ENCODE assay signal across 23 mouse cellular contexts in the genomic region with DNA sequence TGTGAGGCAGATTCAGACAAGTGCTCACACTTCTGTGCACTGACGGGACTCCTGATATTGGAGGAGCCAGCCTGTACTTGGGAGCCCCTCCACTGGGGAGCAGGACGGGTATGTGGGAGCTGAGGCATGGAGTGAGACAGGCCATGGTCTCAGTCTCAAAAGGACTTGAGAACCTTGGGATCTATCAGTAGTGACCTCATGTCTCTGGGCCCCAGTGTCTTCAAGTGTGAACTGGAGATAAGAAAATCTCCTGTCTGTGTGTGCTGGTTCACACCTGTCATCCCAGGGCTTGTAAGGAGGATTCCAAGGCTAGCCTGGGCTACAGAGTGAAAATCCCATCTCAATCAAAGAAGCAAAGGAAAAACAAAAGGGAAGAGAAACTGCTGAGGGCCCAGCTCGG. TPM values are rescaled to one million over a fixed set of nuclear protein-coding genes. Genes with fewer than 3 reads are reported as not detected.
DNase-seq lines count a peak whose midpoint lies in the region; ATAC-seq and TF ChIP-seq lines count a peak whose summit lies in the region.
"Had no signal": no experiment of that assay in that cellular context is flagged by ENCODE, and none has a peak within 500 bp of the region (broad histone marks: within the 10 kb centered on the region; RNA-seq: fewer than 3 reads in every experiment).

No protein-coding gene starts in this region.

- no peaks in the 10 kb centered on the region for H3K36me3 ChIP-seq in liver, embryonic 14.5 days (replicated peaks; ENCODE audit: control insufficient read depth, insufficient read depth, low read depth)

- no peak overlapping the region for H3K4me3 ChIP-seq in liver, embryonic 14.5 days (ENCODE audit: insufficient read depth in 1 of 2, low read depth in 2 of 2, low read length in 2 of 2)
- H3K4me3 ChIP-seq: embryonic facial prominence, embryonic 15.5 days; forebrain, embryonic 13.5 days; gastrocnemius, adult 2 months; heart, embryonic 10.5 days; intestine, embryonic 15.5 days had no signal

- TF ChIP-seq EP300 in liver, embryonic 14.5 days (IDR thresholded peaks at IDR 0.05; ENCODE audit: low read depth), result peak; percentile 73

- 64% methylated on average over 3 of the region's 3 CpGs for WGBS in liver, embryonic 14.5 days (ENCODE audit: insufficient replicate concordance)

- no peak for TF ChIP-seq CTCF in liver, embryonic 14.5 days (IDR thresholded peaks at IDR 0.05; ENCODE audit: low read depth)

- H3K27ac ChIP-seq in liver, embryonic 14.5 days, result peak overlapping the region; percentile 5
- H3K27ac ChIP-seq: embryonic facial prominence, embryonic 15.5 days; forebrain, embryonic 13.5 days; gastrocnemius, adult 2 months; hindbrain, embryonic 14.5 days; intestine, embryonic 15.5 days had no signal

- no peaks in the 10 kb centered on the region for H3K9me3 ChIP-seq in liver, embryonic 14.5 days (ENCODE audit: control insufficient read depth, low read length)
- H3K9me3 ChIP-seq: embryonic facial prominence, embryonic 15.5 days; forebrain, embryonic 13.5 days; heart, embryonic 10.5 days; intestine, embryonic 15.5 days had no signal

- H3K4me1 ChIP-seq in liver, embryonic 14.5 days (replicated peaks; ENCODE audit: control insufficient read depth in 2 of 2, insufficient read depth in 2 of 2, low read length in 1 of 2), result peaks cover 28 to 31% of the 10 kb centered on the region in 2 experiments
- H3K4me1 ChIP-seq: forebrain, embryonic 13.5 days had no signal

- no peaks in the 10 kb centered on the region for H3K27me3 ChIP-seq in liver, embryonic 14.5 days (ENCODE audit: control insufficient read depth, insufficient read depth, low read length)
- H3K27me3 ChIP-seq: embryonic facial prominence, embryonic 15.5 days; forebrain, embryonic 13.5 days; intestine, embryonic 15.5 days had no signal

- peak overlapping the region; percentile 0; the same call in 1 of the 2 replicates for H3K9ac ChIP-seq in liver, embryonic 14.5 days (replicated peaks)
- H3K9ac ChIP-seq: embryonic facial prominence, embryonic 15.5 days; forebrain, embryonic 13.5 days; forebrain, postnatal 0 days; hindbrain, embryonic 14.5 days; intestine, embryonic 15.5 days had no signal

- intact Hi-C loops in left cerebral cortex, postnatal 14 days (cut with DNase I), result no loop called here

- ATAC-seq in liver, embryonic 14.5 days (ENCODE audit: insufficient read depth), result peak; percentile 10; the same call in 1 of the 2 replicates
- ATAC-seq: CD4-positive, CD25-positive, alpha-beta regulatory T cell, adult 4 months; forebrain, embryonic 13.5 days; forebrain, postnatal 0 days; intestine, embryonic 15.5 days had no signal

- DNase-seq in cerebellum, adult 11-12 months, result peak; percentile 26
- no peak for DNase-seq in cerebellum, postnatal 4 days (ENCODE audit: low spot score in 2 of 2)
- peak; percentile 54 for DNase-seq in liver
- peak in 1 of 3 experiments; percentile 57 for DNase-seq in liver, embryonic 14.5 days (ENCODE audit: low read depth in 3 of 3, low spot score in 3 of 3)
- DNase-seq in adrenal gland, postnatal 4 days (ENCODE audit: low spot score in 2 of 2), result no peak
- no peak for DNase-seq in gastrocnemius, postnatal 10 days
- no peak for DNase-seq in left cerebral cortex, postnatal 14 days (ENCODE audit: low spot score in 2 of 2)
- no peak for DNase-seq in adrenal gland, postnatal 14 days
- DNase-seq: adrenal gland, adult 8-10 months; B cell, adult 2 months; cerebellum, adult 18-20 months; cerebellum, postnatal 36 days; embryo, embryonic 11 days; forebrain, postnatal 0 days; gastrocnemius, adult 2 months; heart, adult 18-20 months; heart, postnatal 14 days had no signal

- peak overlapping the region; percentile 36 for H3K4me2 ChIP-seq in liver, embryonic 14.5 days (ENCODE audit: low read depth)
- H3K4me2 ChIP-seq: embryonic facial prominence, embryonic 15.5 days; forebrain, embryonic 13.5 days; hindbrain, embryonic 14.5 days; intestine, embryonic 15.5 days had no signal

RNA-seq across cellular contexts. Expression of a gene that starts 4.8 kb away (rescaled TPM):
- polyA plus RNA-seq in liver, embryonic 14.5 days (2012; rRNA removed), result 17.5 and 24.8 TPM in 2 replicates
- 39.5 and 49.2 TPM in 2 replicates for polyA plus RNA-seq in liver, embryonic 14.5 days (2014; fragmentation: Nextera tagmentation; extraction: Ambion mirVana)
- 10 to 100 TPM; 75.4 to 81.6 TPM for total RNA-seq in adrenal gland, postnatal 4 days (2021)
- 10 to 100 TPM; 40.8 to 46.2 TPM for total RNA-seq in gastrocnemius, postnatal 10 days (2021)
- 10 to 100 TPM; 51.1 to 56.1 TPM for total RNA-seq in left cerebral cortex, postnatal 14 days (2021)
- 90.7 and 95.0 TPM in 2 replicates for total RNA-seq in adrenal gland, postnatal 14 days (2021)

RNA-seq across cellular contexts. Expression of a gene that starts 12.5 kb away (rescaled TPM):
- 1.4 and 1.5 TPM in 2 replicates for polyA plus RNA-seq in liver, embryonic 14.5 days (2012; rRNA removed)
- 0.83 and 0.97 TPM in 2 replicates for polyA plus RNA-seq in liver, embryonic 14.5 days (2014; fragmentation: Nextera tagmentation; extraction: Ambion mirVana)
- 1 to 10 TPM; 8.2 to 8.5 TPM for total RNA-seq in adrenal gland, postnatal 4 days (2021)
- total RNA-seq in gastrocnemius, postnatal 10 days (2021), result 1 to 10 TPM; 3.3 to 3.6 TPM
- total RNA-seq in left cerebral cortex, postnatal 14 days (2021), result 1 to 10 TPM; 5.4 to 7.0 TPM
- 8.6 and 10.2 TPM in 2 replicates for total RNA-seq in adrenal gland, postnatal 14 days (2021)

RNA-seq across cellular contexts. Expression of a gene that starts 16.5 kb away (rescaled TPM):
- 1.8 and 2.0 TPM in 2 replicates for polyA plus RNA-seq in liver, embryonic 14.5 days (2012; rRNA removed)
- 2.2 and 3.2 TPM in 2 replicates for polyA plus RNA-seq in liver, embryonic 14.5 days (2014; fragmentation: Nextera tagmentation; extraction: Ambion mirVana)
- 10 to 100 TPM; 21.3 to 23.9 TPM for total RNA-seq in adrenal gland, postnatal 4 days (2021)
- 10 to 100 TPM; 21.9 to 31.7 TPM for total RNA-seq in gastrocnemius, postnatal 10 days (2021)
- 1 to 10 TPM; 8.7 to 9.0 TPM for total RNA-seq in left cerebral cortex, postnatal 14 days (2021)
- 19.9 and 23.6 TPM in 2 replicates for total RNA-seq in adrenal gland, postnatal 14 days (2021)
- polyA plus RNA-seq: CD4-positive, CD25-positive, alpha-beta regulatory T cell, adult 4 months had no signal

RNA-seq across cellular contexts. Expression of a gene that starts 24.5 kb away (rescaled TPM):
- polyA plus RNA-seq in liver, embryonic 14.5 days (2012; rRNA removed), result 5.8 and 8.7 TPM in 2 replicates
- 3.1 and 3.5 TPM in 2 replicates for polyA plus RNA-seq in liver, embryonic 14.5 days (2014; fragmentation: Nextera tagmentation; extraction: Ambion mirVana)
- 10 to 100 TPM; 57.7 to 63.5 TPM for total RNA-seq in adrenal gland, postnatal 4 days (2021)
- total RNA-seq in gastrocnemius, postnatal 10 days (2021), result 10 to 100 TPM; 13.8 to 18.2 TPM
- total RNA-seq in left cerebral cortex, postnatal 14 days (2021), result 10 to 100 TPM; 88.7 to 94.7 TPM
- total RNA-seq in adrenal gland, postnatal 14 days (2021), result 28.1 and 31.0 TPM in 2 replicates

RNA-seq across cellular contexts. Expression of a gene that starts 55.2 kb away (rescaled TPM):
- 17.7 and 19.6 TPM in 2 replicates for polyA plus RNA-seq in liver, embryonic 14.5 days (2012; rRNA removed)
- polyA plus RNA-seq in liver, embryonic 14.5 days (2014; fragmentation: Nextera tagmentation; extraction: Ambion mirVana), result 27.3 and 29.3 TPM in 2 replicates
- 10 to 100 TPM; 31.6 to 32.9 TPM for total RNA-seq in adrenal gland, postnatal 4 days (2021)
- 10 to 100 TPM; 28.5 to 31.3 TPM for total RNA-seq in gastrocnemius, postnatal 10 days (2021)
- total RNA-seq in left cerebral cortex, postnatal 14 days (2021), result 10 to 100 TPM; 41.5 to 44.0 TPM
- total RNA-seq in adrenal gland, postnatal 14 days (2021), result 16.7 and 20.0 TPM in 2 replicates

Comparison
In these comparisons a context has a peak if more than half of its experiments do, and no peak if none do; other contexts are left out.
1. DNase-seq: peak in cerebellum, adult 11-12 months (single experiment) and liver (single experiment); none in cerebellum, postnatal 4 days (0 of 2), adrenal gland, postnatal 4 days (0 of 2), gastrocnemius, postnatal 10 days (single experiment), left cerebral cortex, postnatal 14 days (0 of 2) and adrenal gland, postnatal 14 days (single experiment).